Mouse (Mus musculus) forebrain, embryonic 15.5 days (tissue): ENCODE data around the gene Hoga1. TPM values are rescaled to one million over a fixed set of nuclear protein-coding genes. Genes with fewer than 3 reads are reported as not detected.
"Not testable (repeated sequence)": the region's sequence is repeated elsewhere in the genome, so short reads cannot be mapped to it uniquely, and the experiment has no call there.

ENCODE experiments used
- ATAC-seq: fragments of 200-750 bp; cut with Nextera tagmentation; replicated peaks from 2 replicates; pipeline ENCODE4 v1.8.0; 2017; ENCODE audit warnings: mild to moderate bottlenecking, moderate TSS enrichment, moderate library complexity
- H3K27ac ChIP-seq: fragments of 300-500 bp; sonication (generic); replicated peaks from 2 replicates; pipeline ENCODE4 v1.5.1; 2015; ENCODE audit warnings: mild to moderate bottlenecking, inconsistent platforms
- H3K27me3 ChIP-seq: fragments of 300-500 bp; sonication (generic); 2 replicates; pipeline ENCODE4 v1.6.1; 2015; ENCODE audit warnings: inconsistent platforms
- H3K36me3 ChIP-seq: fragments of 300-500 bp; sonication (generic); 2 replicates; pipeline ENCODE4 v1.6.1; 2015; ENCODE audit warnings: mild to moderate bottlenecking, inconsistent platforms
- H3K4me1 ChIP-seq: fragments of 300-500 bp; sonication (generic); 2 replicates; pipeline ENCODE4 v1.6.1; 2015; ENCODE audit warnings: inconsistent platforms
- H3K4me2 ChIP-seq: fragments of 300-500 bp; sonication (generic); replicated peaks from 2 replicates; pipeline ENCODE4 v1.6.1; 2015; ENCODE audit warnings: mild to moderate bottlenecking, inconsistent platforms
- H3K4me3 ChIP-seq: fragments of 300-500 bp; sonication (generic); 2 replicates; pipeline ENCODE4 v1.5.1; 2015; ENCODE audit warnings: mild to moderate bottlenecking, inconsistent platforms
- H3K9ac ChIP-seq: fragments of 300-500 bp; sonication (generic); replicated peaks from 2 replicates; pipeline ENCODE4 v1.6.1; 2015; ENCODE audit warnings: mild to moderate bottlenecking, inconsistent platforms
- H3K9me3 ChIP-seq: fragments of 300-500 bp; sonication (generic); 2 replicates; pipeline ENCODE4 v1.6.1; 2016; ENCODE audit warnings: inconsistent platforms
- WGBS: fragments of 180-500 bp; shearing (Covaris S2); methylation state at CpG from one replicate; pipeline ENCODE4 v1.1.7; 2015; ENCODE audit warnings: mixed read lengths; 5-methylcytosine and 5-hydroxymethylcytosine counted together
- polyA plus RNA-seq: library from polyadenylated mRNA; unstranded; fragments of >200 nt; fragmentation: Nextera tagmentation; extraction: Ambion mirVana; gene quantifications from 2 replicates; pipeline ENCODE4 v1.2.1, GENCODE M21; 2015

Hoga1 gene
- polyA plus RNA-seq, 1 experiment from 2014 or later: 1.2 TPM

DNA sequence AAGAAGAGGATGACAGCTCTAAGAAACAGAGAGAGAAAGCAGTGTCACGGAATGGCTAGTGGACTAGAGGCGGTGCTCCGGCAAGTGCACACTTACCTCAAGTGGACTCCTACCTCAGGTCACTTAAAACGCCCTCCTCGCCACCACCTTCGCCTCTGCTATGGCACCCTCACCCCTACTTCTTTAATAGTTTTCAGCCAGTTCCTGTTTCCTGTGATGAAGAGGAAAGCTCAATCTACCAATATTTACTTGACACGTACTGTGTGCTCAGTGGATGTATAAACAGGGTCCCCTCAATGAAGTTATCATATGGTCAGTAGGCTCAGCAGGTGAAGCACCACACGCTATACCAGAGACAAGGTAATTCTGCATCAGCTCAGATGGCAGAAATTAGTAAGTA is 33.2 kb downstream of the Hoga1 start:
- no peak overlapping the region for H3K4me3 ChIP-seq
- no peaks in the 10 kb centered on the region for H3K9me3 ChIP-seq
- no peak overlapping the region for H3K9ac ChIP-seq
- H3K4me1 ChIP-seq: no peaks in the 10 kb centered on the region
- no peaks in the 10 kb centered on the region for H3K27me3 ChIP-seq
- ATAC-seq: no peak
- H3K4me2 ChIP-seq: no peak overlapping the region
- H3K27ac ChIP-seq: no peak overlapping the region
- WGBS: over 99% methylated on average over 8 of the region's 8 CpGs
- peaks cover 48% of the 10 kb centered on the region for H3K36me3 ChIP-seq

- H3K9ac ChIP-seq: no peak overlapping the region
- H3K27me3 ChIP-seq: no peaks in the 10 kb centered on the region
- no peak overlapping the region for H3K4me2 ChIP-seq
- 94% methylated on average over 12 of the region's 12 CpGs for WGBS
- no peak for ATAC-seq
- H3K27ac ChIP-seq: no peak overlapping the region
- peaks cover 44% of the 10 kb centered on the region for H3K36me3 ChIP-seq
- no peaks in the 10 kb centered on the region for H3K9me3 ChIP-seq
- no peak overlapping the region for H3K4me3 ChIP-seq
- no peaks in the 10 kb centered on the region for H3K4me1 ChIP-seq
Measured at GRCm38 (mm10) chr19:42079006-42079405, 33.6 kb downstream of the Hoga1 start.

DNA sequence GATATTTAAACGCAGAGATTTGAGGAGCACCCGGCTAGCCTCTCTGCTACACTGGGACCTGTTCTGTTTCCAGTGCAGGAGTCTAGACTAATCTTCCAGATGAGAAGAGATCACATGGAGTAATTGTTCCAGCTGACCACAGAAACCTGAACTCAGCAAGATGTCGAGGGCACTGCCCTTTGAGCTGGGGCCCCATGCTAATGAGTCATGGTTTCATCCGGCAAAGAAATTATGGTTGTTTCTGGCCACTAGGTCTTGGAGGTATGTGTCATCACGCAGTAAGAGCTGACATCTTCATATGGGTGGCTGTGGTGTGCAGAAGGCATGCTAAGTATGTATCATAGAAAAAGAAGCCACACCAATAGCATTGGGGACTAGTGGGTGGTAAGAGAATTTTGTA is 34.5 kb downstream of the Hoga1 start:
- Histone ChIP-seq H3K4me2 (no peak overlapping the region), H3K4me3 (no peak overlapping the region), H3K9ac (no peak overlapping the region), H3K4me1 (no peaks in the 10 kb centered on the region), H3K9me3 (no peaks in the 10 kb centered on the region), H3K36me3 (peaks cover 35% of the 10 kb centered on the region), H3K27me3 (no peaks in the 10 kb centered on the region), H3K27ac (no peak overlapping the region)
- 84% methylated on average over 5 of the region's 5 CpGs for WGBS
- no peak for ATAC-seq

- Histone ChIP-seq H3K9me3 (no peaks in the 10 kb centered on the region), H3K4me2 (no peak overlapping the region), H3K27ac (no peak overlapping the region), H3K9ac (no peak overlapping the region), H3K4me3 (no peak overlapping the region), H3K4me1 (peaks cover 2% of the 10 kb centered on the region), H3K27me3 (no peaks in the 10 kb centered on the region), H3K36me3 (peaks cover 30% of the 10 kb centered on the region)
- ATAC-seq: no peak
- 89% methylated on average over 11 of the region's 11 CpGs for WGBS
Measured at GRCm38 (mm10) chr19:42080469-42080868, 35.1 kb downstream of the Hoga1 start.

- H3K4me1 ChIP-seq, H3K27ac ChIP-seq, ATAC-seq, H3K27me3 ChIP-seq, H3K4me3 ChIP-seq, H3K9ac ChIP-seq, H3K4me2 ChIP-seq, H3K9me3 ChIP-seq: not testable (repeated sequence)
- H3K36me3 ChIP-seq: peaks cover 19% of the 10 kb centered on the region
- WGBS: 95% methylated on average over 5 of the region's 5 CpGs
Measured at GRCm38 (mm10) chr19:42081613-42082012, 36.2 kb downstream of the Hoga1 start.

GRCm38 (mm10) chr19:42085690-42086089 is 40.3 kb downstream of the Hoga1 start:
- H3K36me3 ChIP-seq: no peaks in the 10 kb centered on the region
- peak overlapping the region; percentile 94 for H3K4me2 ChIP-seq
- H3K9me3 ChIP-seq: no peaks in the 10 kb centered on the region
- 5% methylated on average over 10 of the region's 10 CpGs for WGBS
- peak; percentile 1; the same call in 1 of the 2 replicates for ATAC-seq
- peak overlapping the region; percentile 75 for H3K27ac ChIP-seq
- peak overlapping the region; percentile 85 for H3K9ac ChIP-seq
- peak overlapping the region; percentile 92 for H3K4me3 ChIP-seq
- H3K4me1 ChIP-seq: peaks cover 20% of the 10 kb centered on the region
- H3K27me3 ChIP-seq: no peaks in the 10 kb centered on the region

DNA sequence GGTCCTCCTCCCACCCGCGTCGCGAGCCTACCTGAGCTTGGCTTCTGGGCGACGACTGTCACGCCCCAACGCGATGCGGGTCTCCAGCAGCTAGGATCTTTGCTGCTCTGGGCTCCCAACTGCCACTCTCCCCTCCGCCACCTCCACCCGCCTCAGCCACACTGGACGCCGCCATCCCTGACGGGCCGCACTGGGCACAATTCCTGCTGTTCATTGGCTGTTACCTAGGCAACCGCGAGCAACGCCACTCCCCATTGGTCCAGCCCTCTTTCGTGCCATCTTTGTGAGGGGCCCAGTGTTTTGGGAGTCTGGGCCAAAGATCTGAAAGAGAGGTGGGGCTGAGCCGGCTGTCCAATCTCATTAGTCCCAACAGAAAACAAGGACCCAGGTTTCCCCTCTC is 40.8 kb downstream of the Hoga1 start, which contains the start of gene Morn4:
Gene Morn4, minus strand, starts transcription at position 192 of the 400 bp plus-strand sequence.
- Histone ChIP-seq H3K27me3 (no peaks in the 10 kb centered on the region), H3K4me1 (peaks cover 24% of the 10 kb centered on the region), H3K4me2 (peak within 1 kb of the TSS; percentile 94), H3K36me3 (no peaks in the 10 kb centered on the region), H3K27ac (peak within 1 kb of the TSS; percentile 75), H3K9ac (peak within 1 kb of the TSS; percentile 85), H3K9me3 (no peaks in the 10 kb centered on the region), H3K4me3 (peak within 1 kb of the TSS; percentile 92)
- 0% methylated on average over 21 of the region's 21 CpGs for WGBS
- ATAC-seq: peak; percentile 85

DNA sequence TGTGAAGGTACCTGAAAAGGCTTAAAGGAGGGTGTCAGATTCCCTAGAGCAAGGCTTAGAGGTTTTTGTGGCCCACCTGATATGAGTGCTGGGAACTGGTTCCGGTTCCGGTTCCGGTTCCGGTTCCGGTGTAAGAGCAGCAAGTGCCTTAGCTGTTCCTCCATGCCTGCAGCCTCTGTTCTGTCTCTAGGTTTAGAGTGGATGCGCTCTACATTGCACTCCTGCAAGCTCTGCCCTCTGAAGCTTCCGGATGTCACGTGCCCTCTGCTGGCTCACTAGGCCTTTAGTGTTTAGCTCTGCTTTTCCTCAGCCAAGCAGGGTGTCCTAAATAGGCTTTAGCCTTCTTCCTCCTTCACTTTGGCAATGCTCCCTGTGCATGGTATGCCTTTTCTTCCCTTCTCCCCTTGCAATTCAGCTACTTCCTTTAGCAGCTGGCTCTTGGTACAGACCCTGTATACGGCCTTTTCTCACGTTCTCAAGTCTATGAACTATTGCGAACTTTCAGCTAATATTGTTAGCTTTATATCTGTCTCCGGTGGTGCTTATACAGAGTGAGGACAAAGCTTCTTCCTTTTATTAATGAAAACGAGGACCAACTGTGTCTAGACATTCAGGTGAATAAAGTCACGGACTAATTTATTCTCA is 43.8 kb downstream of the Hoga1 start:
- peak overlapping the region; percentile 73 for H3K27ac ChIP-seq
- peak overlapping the region; percentile 83 for H3K4me3 ChIP-seq
- H3K9ac ChIP-seq: 0 out of 2 replicates have a peak overlapping the region, but pooled peaks have one; percentile 21
- 19% methylated on average over 14 of the region's 14 CpGs for WGBS
- H3K4me1 ChIP-seq: peaks cover 40% of the 10 kb centered on the region
- 0 out of 2 replicates have a peak, but pooled peaks cover 6% of the 10 kb centered on the region for H3K36me3 ChIP-seq
- peak overlapping the region; percentile 63 for H3K4me2 ChIP-seq
- no peak for ATAC-seq
- no peaks in the 10 kb centered on the region for H3K9me3 ChIP-seq
- no peaks in the 10 kb centered on the region for H3K27me3 ChIP-seq

GRCm38 (mm10) chr19:42089748-42090595 is 44.6 kb downstream of the Hoga1 start, which contains the start of gene Pi4k2a:
Pi4k2a (plus strand) TSS chr19:42090470.
- peak within 1 kb of the TSS; percentile 64 for H3K4me2 ChIP-seq
- 1% methylated on average over 53 of the region's 55 CpGs for WGBS
- H3K4me1 ChIP-seq: peaks cover 44% of the 10 kb centered on the region
- 0 out of 2 replicates have a peak, but pooled peaks cover 6% of the 10 kb centered on the region for H3K36me3 ChIP-seq
- H3K9me3 ChIP-seq: no peaks in the 10 kb centered on the region
- ATAC-seq: peak; percentile 98
- no peaks in the 10 kb centered on the region for H3K27me3 ChIP-seq
- H3K4me3 ChIP-seq: peak within 1 kb of the TSS; percentile 83
- peak within 1 kb of the TSS; percentile 87 for H3K27ac ChIP-seq
- H3K9ac ChIP-seq: peak within 1 kb of the TSS; percentile 81

DNA sequence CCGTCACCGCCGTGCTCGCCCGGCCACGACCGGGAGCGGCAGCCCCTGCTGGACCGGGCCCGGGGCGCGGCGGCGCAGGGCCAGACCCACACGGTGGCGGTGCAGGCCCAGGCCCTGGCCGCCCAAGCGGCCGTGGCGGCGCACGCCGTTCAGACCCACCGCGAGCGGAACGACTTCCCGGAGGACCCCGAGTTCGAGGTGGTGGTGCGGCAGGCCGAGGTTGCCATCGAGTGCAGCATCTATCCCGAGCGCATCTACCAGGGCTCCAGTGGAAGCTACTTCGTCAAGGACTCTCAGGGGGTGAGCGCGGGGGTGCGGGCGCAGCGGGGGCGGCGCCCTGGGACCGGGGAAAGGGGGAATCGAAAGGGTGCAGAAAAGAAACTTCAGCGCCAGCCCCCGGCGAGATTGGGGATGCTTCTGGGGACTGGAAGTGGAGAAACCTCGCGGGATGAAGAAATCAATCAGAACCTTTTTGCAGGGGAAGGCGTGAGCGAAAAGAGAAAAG is 45.3 kb downstream of the Hoga1 start:
- under 1% methylated on average over 52 of the region's 52 CpGs for WGBS

DNA sequence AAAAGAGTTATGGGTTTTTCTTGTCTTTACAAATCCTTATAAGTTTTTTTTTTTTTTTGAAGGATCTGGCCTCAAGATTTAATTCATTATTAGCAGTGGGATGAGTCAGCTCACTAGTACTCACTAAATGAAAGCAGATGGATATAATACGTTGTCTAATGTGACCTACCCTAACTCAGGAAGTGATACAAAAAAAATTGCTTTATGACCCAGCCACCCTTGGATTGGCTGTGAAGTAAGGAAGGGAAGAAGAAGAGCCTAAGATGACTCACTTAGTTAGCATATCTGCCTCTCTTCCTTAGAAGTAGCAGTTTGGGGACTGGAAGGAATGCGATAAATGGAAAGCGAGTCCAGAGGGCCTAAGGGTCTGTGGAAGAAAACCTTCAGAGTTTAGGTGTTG is 54.0 kb downstream of the Hoga1 start:
- no peak overlapping the region for H3K4me3 ChIP-seq
- no peaks in the 10 kb centered on the region for H3K27me3 ChIP-seq
- H3K4me2 ChIP-seq: no peak overlapping the region
- no peaks in the 10 kb centered on the region for H3K9me3 ChIP-seq
- no peak overlapping the region for H3K9ac ChIP-seq
- no peak overlapping the region for H3K27ac ChIP-seq
- peaks cover 18% of the 10 kb centered on the region for H3K36me3 ChIP-seq
- 0 out of 2 replicates have a peak, but pooled peaks cover 2% of the 10 kb centered on the region for H3K4me1 ChIP-seq
- WGBS: 97% methylated on average over 3 of the region's 3 CpGs
- ATAC-seq: no peak

More for the DNA sequence above, 45.3 kb downstream of the Hoga1 start:
- peaks cover 39% of the 10 kb centered on the region for H3K4me1 ChIP-seq
- H3K27me3 ChIP-seq: no peaks in the 10 kb centered on the region
- peak overlapping the region; percentile 83 for H3K4me3 ChIP-seq
- H3K9ac ChIP-seq: peak overlapping the region; percentile 81
- H3K36me3 ChIP-seq: 0 out of 2 replicates have a peak, but pooled peaks cover 6% of the 10 kb centered on the region
- peak; percentile 70 for ATAC-seq
- peak overlapping the region; percentile 64 for H3K4me2 ChIP-seq
- peak overlapping the region; percentile 87 for H3K27ac ChIP-seq
- no peaks in the 10 kb centered on the region for H3K9me3 ChIP-seq

DNA sequence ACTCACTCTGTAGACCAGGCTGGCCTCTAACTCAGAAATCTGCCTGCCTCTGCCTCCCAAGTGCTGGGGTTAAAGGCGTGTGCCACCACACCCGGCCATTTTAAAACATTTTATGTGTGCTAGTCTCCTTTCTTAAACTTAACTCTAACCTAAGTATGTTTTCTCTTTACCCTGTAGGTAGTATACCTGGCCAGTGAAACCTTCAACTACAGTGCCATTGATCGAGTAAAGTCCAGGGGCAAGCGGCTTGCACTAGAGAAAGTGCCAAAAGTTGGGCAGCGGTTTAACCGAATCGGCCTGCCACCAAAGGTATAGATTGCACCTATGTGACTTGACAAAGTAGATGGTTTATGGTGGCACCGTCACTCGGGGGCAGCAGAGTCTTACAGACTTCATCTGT is 59.3 kb downstream of the Hoga1 start:
- 95% methylated on average over 9 of the region's 9 CpGs for WGBS
- Histone ChIP-seq H3K9ac (no peak overlapping the region), H3K36me3 (peaks cover 32% of the 10 kb centered on the region), H3K4me1 (no peaks in the 10 kb centered on the region), H3K9me3 (no peaks in the 10 kb centered on the region), H3K4me2 (no peak overlapping the region), H3K27ac (no peak overlapping the region), H3K27me3 (no peaks in the 10 kb centered on the region), H3K4me3 (no peak overlapping the region)
- ATAC-seq: no peak
